Mouse (Mus musculus) limb, embryonic 14.5 days (tissue): Measurements from ENCODE around the gene Fkbp3. TPM values are rescaled to one million over a fixed set of nuclear protein-coding genes. Genes with fewer than 3 reads are reported as not detected.
A peak's percentile ranks its signal among the peaks of the same experiment; 100 is the strongest.
"Not testable (repeated sequence)": the region's sequence is repeated elsewhere in the genome, so short reads cannot be mapped to it uniquely, and the experiment has no call there.

Source experiments
- ATAC-seq: fragments of 200-750 bp; cut with Nextera tagmentation; 2 replicates; pipeline ENCODE4 v1.8.0; 2017; ENCODE audit warnings: low read depth, moderate number of reproducible peaks, moderate TSS enrichment; ENCODE audit not compliant: low FRiP score
- DNase-seq: peaks from one replicate; pipeline ENCODE4 v3.0.0-alpha.2; 2015; ENCODE audit warnings: low spot score
- H3K27ac ChIP-seq: fragments of 300-500 bp; sonication (generic); replicated peaks from 2 replicates; pipeline ENCODE4 v1.5.1; 2014; ENCODE audit warnings: low read depth, mild to moderate bottlenecking, low read length, moderate library complexity, mixed read lengths
- H3K27me3 ChIP-seq: fragments of 300-500 bp; sonication (generic); 2 replicates; pipeline ENCODE4 v1.6.1; 2014; ENCODE audit warnings: low read length, mixed read lengths; ENCODE audit not compliant: control insufficient read depth, insufficient read depth
- H3K36me3 ChIP-seq: fragments of 300-500 bp; sonication (generic); 2 replicates; pipeline ENCODE4 v1.6.1; 2014; ENCODE audit warnings: mild to moderate bottlenecking, low read length, moderate library complexity, mixed read lengths; ENCODE audit not compliant: control insufficient read depth, insufficient read depth
- H3K4me1 ChIP-seq: fragments of 300-500 bp; sonication (generic); 2 replicates; pipeline ENCODE4 v1.6.1; 2014; ENCODE audit warnings: antibody characterized with exemption, low read length, mixed read lengths; ENCODE audit not compliant: control insufficient read depth, insufficient read depth
- H3K4me2 ChIP-seq: fragments of 300-500 bp; sonication (generic); replicated peaks from 2 replicates; pipeline ENCODE4 v1.6.1; 2014; ENCODE audit warnings: low read depth, mild to moderate bottlenecking, low read length, moderate library complexity; ENCODE audit not compliant: severe bottlenecking
- H3K4me3 ChIP-seq: fragments of 300-500 bp; sonication (generic); replicated peaks from 2 replicates; pipeline ENCODE4 v1.5.1; 2014; ENCODE audit warnings: low read length
- H3K9ac ChIP-seq: fragments of 300-500 bp; sonication (generic); 2 replicates; pipeline ENCODE4 v1.6.1; 2014; ENCODE audit warnings: mild to moderate bottlenecking, low read depth, low read length, moderate library complexity; ENCODE audit not compliant: severe bottlenecking
- H3K9me3 ChIP-seq: fragments of 300-500 bp; sonication (generic); 2 replicates; pipeline ENCODE4 v1.6.1; 2016; ENCODE audit warnings: low read length; ENCODE audit not compliant: control insufficient read depth
- POLR2A ChIP-seq: fragments of 200-500 bp; IDR thresholded peaks from 2 replicates; pipeline ENCODE4 v1.8.0; 2012; ENCODE audit warnings: inconsistent platforms, mild to moderate bottlenecking, moderate library complexity, borderline replicate concordance; ENCODE audit not compliant: insufficient read depth, insufficient read length; ENCODE audit errors: extremely low read depth
- WGBS: fragments of 180-500 bp; shearing (Covaris S2); extraction: QIAGEN DNeasy Blood & Tissue Kit; methylation state at CpG from one replicate; pipeline ENCODE4 v1.1.7; 2014; 5-methylcytosine and 5-hydroxymethylcytosine counted together
- polyA plus RNA-seq, 2 experiments: library from polyadenylated mRNA; depleted of rRNA in 1 of 2; stranded (reverse) in 1 of 2; unstranded in 1 of 2; fragments of >200 nt; fragmentation: Nextera tagmentation in 1 of 2; extraction: Ambion mirVana in 1 of 2; gene quantifications; 2 replicates each; pipeline versions ENCODE4 v1.2.1 to v1.2.3; 2012 to 2014

Gene Fkbp3
- polyA plus RNA-seq (2012; rRNA removed) (187 and 335 TPM in 2 replicates), polyA plus RNA-seq (2014; fragmentation: Nextera tagmentation; extraction: Ambion mirVana) (379 and 385 TPM in 2 replicates)

GRCm38 (mm10) chr12:65073611-65074178, at the start of gene Fkbp3:
Gene Fkbp3 (minus strand): TSS chr12:65074007.
- Histone ChIP-seq H3K4me2 (peak within 1 kb of the TSS; percentile 86), H3K4me3 (peak within 1 kb of the TSS; percentile 85), H3K27ac (peak within 1 kb of the TSS; percentile 95), H3K36me3 (peaks cover 15% of the 10 kb centered on the region), H3K4me1 (peaks cover 20% of the 10 kb centered on the region), H3K9ac (peak within 1 kb of the TSS; percentile 91), H3K27me3 (no peaks in the 10 kb centered on the region), H3K9me3 (no peaks in the 10 kb centered on the region)
- peak; percentile 98 for ATAC-seq
- peak; percentile 90; the same call in 1 of the 2 replicates for TF ChIP-seq POLR2A
- DNase-seq, result peak; percentile 95
- WGBS, result under 1% methylated on average over 29 of the region's 49 CpGs

- no peak overlapping the region for H3K27ac ChIP-seq
- ATAC-seq, result no peak
- H3K27me3 ChIP-seq, result no peaks in the 10 kb centered on the region
- DNase-seq, result no peak
- WGBS, result 93% methylated on average over 5 of the region's 5 CpGs
- H3K36me3 ChIP-seq, result peaks cover 56% of the 10 kb centered on the region
- TF ChIP-seq POLR2A, result no peak
- H3K4me3 ChIP-seq, result no peak overlapping the region
- no peak overlapping the region for H3K4me2 ChIP-seq
- no peak overlapping the region for H3K9ac ChIP-seq
- H3K9me3 ChIP-seq, result no peaks in the 10 kb centered on the region
- H3K4me1 ChIP-seq, result no peaks in the 10 kb centered on the region
Observed at GRCm38 (mm10) chr12:65119451-65119850, 45.6 kb upstream of the Fkbp3 start.

GRCm38 (mm10) chr12:65118968-65119367, 45.2 kb upstream of the Fkbp3 start:
- WGBS, result 93% methylated on average over 7 of the region's 7 CpGs
- no peak overlapping the region for H3K4me3 ChIP-seq
- H3K4me2 ChIP-seq, result no peak overlapping the region
- H3K9ac ChIP-seq, result no peak overlapping the region
- no peak for ATAC-seq
- H3K27ac ChIP-seq, result no peak overlapping the region
- DNase-seq, result no peak
- H3K36me3 ChIP-seq, result peaks cover 57% of the 10 kb centered on the region
- H3K27me3 ChIP-seq, result no peaks in the 10 kb centered on the region
- no peaks in the 10 kb centered on the region for H3K4me1 ChIP-seq
- no peaks in the 10 kb centered on the region for H3K9me3 ChIP-seq
- TF ChIP-seq POLR2A, result no peak

- not testable (repeated sequence) for ATAC-seq
Observed at GRCm38 (mm10) chr12:65114978-65115377, 41.2 kb upstream of the Fkbp3 start.

GRCm38 (mm10) chr12:65113925-65114324, 40.1 kb upstream of the Fkbp3 start:
- H3K4me2 ChIP-seq, result no peak overlapping the region
- no peak for TF ChIP-seq POLR2A
- WGBS, result 85% methylated on average over 4 of the region's 4 CpGs
- no peaks in the 10 kb centered on the region for H3K4me1 ChIP-seq
- DNase-seq, result no peak
- H3K4me3 ChIP-seq, result no peak overlapping the region
- ATAC-seq, result no peak
- H3K27me3 ChIP-seq, result no peaks in the 10 kb centered on the region
- no peak overlapping the region for H3K27ac ChIP-seq
- no peaks in the 10 kb centered on the region for H3K9me3 ChIP-seq
- H3K9ac ChIP-seq, result no peak overlapping the region
- peaks cover 33% of the 10 kb centered on the region for H3K36me3 ChIP-seq

More at GRCm38 (mm10) chr12:65114978-65115377, 41.2 kb upstream of the Fkbp3 start:
- not testable (repeated sequence) for H3K9ac ChIP-seq, H3K27ac ChIP-seq, H3K27me3 ChIP-seq, DNase-seq, H3K9me3 ChIP-seq, H3K4me2 ChIP-seq, H3K4me1 ChIP-seq, H3K4me3 ChIP-seq
- peaks cover 43% of the 10 kb centered on the region for H3K36me3 ChIP-seq
- 91% methylated on average over 3 of the region's 3 CpGs for WGBS

- Histone ChIP-seq H3K27ac (no peak overlapping the region), H3K36me3 (peaks cover 32% of the 10 kb centered on the region), H3K9ac (no peak overlapping the region), H3K9me3 (no peaks in the 10 kb centered on the region), H3K4me1 (no peaks in the 10 kb centered on the region), H3K4me3 (no peak overlapping the region), H3K27me3 (no peaks in the 10 kb centered on the region), H3K4me2 (no peak overlapping the region)
- no peak for ATAC-seq
- DNase-seq, result no peak
- no peak for TF ChIP-seq POLR2A
- 73% methylated on average over 1 of the region's 1 CpGs for WGBS
Observed at GRCm38 (mm10) chr12:65112811-65113210, 39.0 kb upstream of the Fkbp3 start.
